Mouse (Mus musculus): ENCODE results near the gene 4933427I04Rik. TPM values are rescaled to one million over a fixed set of nuclear protein-coding genes. Genes with fewer than 3 reads are reported as not detected.

Gene 4933427I04Rik
- polyA plus RNA-seq, 1 experiment: not detected

- Histone ChIP-seq H3K79me2 (ENCODE audit: control insufficient read depth, insufficient read depth) (no peaks in the 10 kb centered on the region), H3K4me2 (ENCODE audit: low read depth) (no peak overlapping the region), H3K27me3 (ENCODE audit: control insufficient read depth, insufficient read depth, insufficient read length) (no peaks in the 10 kb centered on the region), H3K4me3 (no peak overlapping the region), H3K36me3 (ENCODE audit: control insufficient read depth, insufficient read depth) (no peaks in the 10 kb centered on the region), H3ac (ENCODE audit: control insufficient read depth, insufficient read length) (no peak overlapping the region)
- no peak for TF ChIP-seq SRF (IDR thresholded peaks at IDR 0.05; ENCODE audit: control insufficient read depth, insufficient read length, low read depth)
- TF ChIP-seq TCF3 (IDR thresholded peaks at IDR 0.05; ENCODE audit: insufficient read length, low read depth): no peak
- no peak for TF ChIP-seq MAX (IDR thresholded peaks at IDR 0.05; ENCODE audit: low read depth)
- TF ChIP-seq POLR2AphosphoS2 (IDR thresholded peaks at IDR 0.05; ENCODE audit: insufficient read length, low read depth): no peak
- no peak for TF ChIP-seq CEBPB (IDR thresholded peaks at IDR 0.05; ENCODE audit: insufficient read depth, poor library complexity, severe bottlenecking)
- TF ChIP-seq MYOD1 (IDR thresholded peaks at IDR 0.05; ENCODE audit: control insufficient read depth in 1 of 3, insufficient read length in 2 of 3, low read depth in 2 of 3): no peak
- no peak for TF ChIP-seq E2F4 (IDR thresholded peaks at IDR 0.05; ENCODE audit: insufficient read depth)
- TF ChIP-seq USF1 (IDR thresholded peaks at IDR 0.05; ENCODE audit: low read depth): no peak
- no peak for TF ChIP-seq POLR2A (IDR thresholded peaks at IDR 0.05; ENCODE audit: insufficient read length, low read depth)
These were observed 40.3 kb upstream of the 4933427I04Rik start for GRCm38 (mm10) chr4:123819093-123819610.

GRCm38 (mm10) chr4:123842126-123842525 lies 17.4 kb upstream of the 4933427I04Rik start:
- Histone ChIP-seq H3K4me2 (ENCODE audit: low read depth) (no peak overlapping the region), H3K36me3 (ENCODE audit: control insufficient read depth, insufficient read depth) (no peaks in the 10 kb centered on the region), H3K27me3 (ENCODE audit: control insufficient read depth, insufficient read depth, insufficient read length) (peaks cover 26% of the 10 kb centered on the region), H3ac (ENCODE audit: control insufficient read depth, insufficient read length) (no peak overlapping the region), H3K79me2 (ENCODE audit: control insufficient read depth, insufficient read depth) (no peaks in the 10 kb centered on the region), H3K4me3 (no peak overlapping the region)
- TF ChIP-seq CEBPB (IDR thresholded peaks at IDR 0.05; ENCODE audit: insufficient read depth, poor library complexity, severe bottlenecking) (no peak), MYOG (IDR thresholded peaks at IDR 0.05; ENCODE audit: control insufficient read depth in 1 of 3, insufficient read depth in 1 of 3, insufficient read length in 2 of 3, low read depth in 2 of 3) (no peak), MAX (IDR thresholded peaks at IDR 0.05; ENCODE audit: low read depth) (no peak), TCF12 (IDR thresholded peaks at IDR 0.05; ENCODE audit: insufficient read depth, poor library complexity, severe bottlenecking) (no peak), REST (IDR thresholded peaks at IDR 0.05; ENCODE audit: insufficient read depth, insufficient read length) (no peak), E2F4 (IDR thresholded peaks at IDR 0.05; ENCODE audit: insufficient read depth) (no peak), POLR2AphosphoS2 (IDR thresholded peaks at IDR 0.05; ENCODE audit: insufficient read length, low read depth) (no peak), TCF3 (IDR thresholded peaks at IDR 0.05; ENCODE audit: insufficient read length, low read depth) (no peak), POLR2A (IDR thresholded peaks at IDR 0.05; ENCODE audit: insufficient read length, low read depth) (no peak), USF1 (IDR thresholded peaks at IDR 0.05; ENCODE audit: low read depth) (no peak), SRF (IDR thresholded peaks at IDR 0.05; ENCODE audit: control insufficient read depth, insufficient read length, low read depth) (no peak), MYOD1 (IDR thresholded peaks at IDR 0.05; ENCODE audit: control insufficient read depth in 1 of 3, insufficient read length in 2 of 3, low read depth in 2 of 3) (no peak)

GRCm38 (mm10) chr4:123856888-123857287 lies 2.6 kb upstream of the 4933427I04Rik start:
- no peaks in the 10 kb centered on the region for H3K79me2 ChIP-seq (ENCODE audit: control insufficient read depth, insufficient read depth)
- TF ChIP-seq E2F4 (IDR thresholded peaks at IDR 0.05; ENCODE audit: insufficient read depth): no peak
- TF ChIP-seq TCF12 (IDR thresholded peaks at IDR 0.05; ENCODE audit: insufficient read depth, poor library complexity, severe bottlenecking): no peak
- TF ChIP-seq REST (IDR thresholded peaks at IDR 0.05; ENCODE audit: insufficient read depth, insufficient read length): no peak
- no peak for TF ChIP-seq MYOG (IDR thresholded peaks at IDR 0.05; ENCODE audit: control insufficient read depth in 1 of 3, insufficient read depth in 1 of 3, insufficient read length in 2 of 3, low read depth in 2 of 3)
- no peak for TF ChIP-seq USF1 (IDR thresholded peaks at IDR 0.05; ENCODE audit: low read depth)
- no peak for TF ChIP-seq SRF (IDR thresholded peaks at IDR 0.05; ENCODE audit: control insufficient read depth, insufficient read length, low read depth)
- TF ChIP-seq POLR2A (IDR thresholded peaks at IDR 0.05; ENCODE audit: insufficient read length, low read depth): no peak
- TF ChIP-seq MYOD1 (IDR thresholded peaks at IDR 0.05; ENCODE audit: control insufficient read depth in 1 of 3, insufficient read length in 2 of 3, low read depth in 2 of 3): no peak
- no peak overlapping the region for H3K4me3 ChIP-seq
- no peaks in the 10 kb centered on the region for H3K36me3 ChIP-seq (ENCODE audit: control insufficient read depth, insufficient read depth)
- no peak overlapping the region for H3ac ChIP-seq (ENCODE audit: control insufficient read depth, insufficient read length)
- H3K27me3 ChIP-seq (ENCODE audit: control insufficient read depth, insufficient read depth, insufficient read length): peaks cover 12% of the 10 kb centered on the region
- H3K4me2 ChIP-seq (ENCODE audit: low read depth): no peak overlapping the region

GRCm38 (mm10) chr4:123858090-123858489 lies 1.4 kb upstream of the 4933427I04Rik start:
- Histone ChIP-seq H3K36me3 (ENCODE audit: control insufficient read depth, insufficient read depth) (no peaks in the 10 kb centered on the region), H3K4me2 (ENCODE audit: low read depth) (no peak overlapping the region), H3ac (ENCODE audit: control insufficient read depth, insufficient read length) (no peak overlapping the region), H3K27me3 (ENCODE audit: control insufficient read depth, insufficient read depth, insufficient read length) (peaks cover 12% of the 10 kb centered on the region), H3K4me3 (no peak overlapping the region), H3K79me2 (ENCODE audit: control insufficient read depth, insufficient read depth) (no peaks in the 10 kb centered on the region)
- TF ChIP-seq POLR2A (IDR thresholded peaks at IDR 0.05; ENCODE audit: insufficient read length, low read depth) (no peak), MAX (IDR thresholded peaks at IDR 0.05; ENCODE audit: low read depth) (no peak), SRF (IDR thresholded peaks at IDR 0.05; ENCODE audit: control insufficient read depth, insufficient read length, low read depth) (no peak), TCF12 (IDR thresholded peaks at IDR 0.05; ENCODE audit: insufficient read depth, poor library complexity, severe bottlenecking) (no peak), USF1 (IDR thresholded peaks at IDR 0.05; ENCODE audit: low read depth) (no peak), TCF3 (IDR thresholded peaks at IDR 0.05; ENCODE audit: insufficient read length, low read depth) (no peak), POLR2AphosphoS2 (IDR thresholded peaks at IDR 0.05; ENCODE audit: insufficient read length, low read depth) (no peak), MYOD1 (IDR thresholded peaks at IDR 0.05; ENCODE audit: control insufficient read depth in 1 of 3, insufficient read length in 2 of 3, low read depth in 2 of 3) (no peak), CEBPB (IDR thresholded peaks at IDR 0.05; ENCODE audit: insufficient read depth, poor library complexity, severe bottlenecking) (no peak), E2F4 (IDR thresholded peaks at IDR 0.05; ENCODE audit: insufficient read depth) (no peak), REST (IDR thresholded peaks at IDR 0.05; ENCODE audit: insufficient read depth, insufficient read length) (no peak), MYOG (IDR thresholded peaks at IDR 0.05; ENCODE audit: control insufficient read depth in 1 of 3, insufficient read depth in 1 of 3, insufficient read length in 2 of 3, low read depth in 2 of 3) (no peak)

All from myocyte (in vitro differentiated cells).